Mouse (Mus musculus) kidney, adult 2 months (tissue): ENCODE measurements at regions not wholly inside any gene's neighbourhood (a gene's known extent, or its start where the extent isn't known, plus 50 kb on each side); places are given as distances from the start of the nearest gene placed in this dataset.
A peak's percentile ranks its signal among the peaks of the same experiment; 100 is the strongest.

ENCODE experiments used
- DNase-seq: peaks from one replicate; pipeline ENCODE4 v3.0.0; 2021
- H3K27ac ChIP-seq: fragments of 200-500 bp; 2 replicates; pipeline ENCODE4 v1.5.1; 2012; ENCODE audit warnings: low read depth, low read length, control low read depth, inconsistent platforms; ENCODE audit not compliant: insufficient read depth
- H3K27me3 ChIP-seq: fragments of 200-500 bp; replicated peaks from 2 replicates; pipeline ENCODE4 v1.6.1; 2012; ENCODE audit warnings: mild to moderate bottlenecking, moderate library complexity, low read length, inconsistent platforms; ENCODE audit not compliant: control insufficient read depth, insufficient read depth
- H3K36me3 ChIP-seq: fragments of 200-500 bp; 2 replicates; pipeline ENCODE4 v1.6.1; 2012; ENCODE audit warnings: mild to moderate bottlenecking, moderate library complexity, low read length, inconsistent platforms; ENCODE audit not compliant: control insufficient read depth, insufficient read depth
- H3K4me1 ChIP-seq: fragments of 200-500 bp; 2 replicates; pipeline ENCODE4 v1.6.1; 2011; ENCODE audit warnings: low read length; ENCODE audit not compliant: control insufficient read depth, insufficient read depth
- H3K4me3 ChIP-seq: fragments of 200-500 bp; 2 replicates; pipeline ENCODE4 v1.5.1; 2011; ENCODE audit warnings: mild to moderate bottlenecking, low read depth, low read length, control low read depth; ENCODE audit not compliant: insufficient read depth
- CTCF ChIP-seq: fragments of 200-500 bp; conservative IDR thresholded peaks from 2 replicates; pipeline ENCODE4 v1.5.1; 2011; ENCODE audit warnings: low read depth, mild to moderate bottlenecking, control low read depth, low read length, moderate library complexity, mixed read lengths; ENCODE audit not compliant: insufficient read depth, insufficient read length
- POLR2A ChIP-seq: fragments of 200-500 bp; IDR thresholded peaks from one replicate; pipeline ENCODE4 v1.6.1; 2011; ENCODE audit warnings: low read depth, low read length, control low read depth
- WGBS: fragments of 180-500 bp; shearing (Covaris S2); methylation state at CpG from one replicate; pipeline ENCODE4 v1.1.7; 2018; 5-methylcytosine and 5-hydroxymethylcytosine counted together

DNA sequence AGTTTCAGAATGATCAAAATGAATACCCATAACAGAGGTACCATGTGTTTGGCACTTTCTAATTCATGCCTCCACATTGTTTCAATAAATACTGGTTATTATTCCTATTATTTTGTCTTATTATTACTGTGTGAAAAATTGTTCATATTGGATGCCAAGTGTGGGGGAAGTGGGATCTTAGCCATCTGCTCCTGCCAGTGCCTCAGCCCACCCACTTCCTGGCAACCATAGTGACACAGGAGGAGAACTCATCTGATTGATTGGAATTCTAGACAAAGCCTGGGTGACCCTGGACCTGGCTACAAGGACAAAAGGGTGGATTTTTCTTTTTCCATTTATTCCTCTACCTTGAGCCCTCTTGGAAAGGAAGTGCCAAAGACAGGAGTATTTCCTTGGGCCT is 2886.8 kb upstream of the Lrrc6 start:
- no peaks in the 10 kb centered on the region for H3K4me1 ChIP-seq
- TF ChIP-seq POLR2A (no peak), CTCF (no peak)
- no peak for DNase-seq
- no peak overlapping the region for H3K27ac ChIP-seq
- no peak overlapping the region for H3K4me3 ChIP-seq
- H3K27me3 ChIP-seq = no peaks in the 10 kb centered on the region
- no peaks in the 10 kb centered on the region for H3K36me3 ChIP-seq

DNA sequence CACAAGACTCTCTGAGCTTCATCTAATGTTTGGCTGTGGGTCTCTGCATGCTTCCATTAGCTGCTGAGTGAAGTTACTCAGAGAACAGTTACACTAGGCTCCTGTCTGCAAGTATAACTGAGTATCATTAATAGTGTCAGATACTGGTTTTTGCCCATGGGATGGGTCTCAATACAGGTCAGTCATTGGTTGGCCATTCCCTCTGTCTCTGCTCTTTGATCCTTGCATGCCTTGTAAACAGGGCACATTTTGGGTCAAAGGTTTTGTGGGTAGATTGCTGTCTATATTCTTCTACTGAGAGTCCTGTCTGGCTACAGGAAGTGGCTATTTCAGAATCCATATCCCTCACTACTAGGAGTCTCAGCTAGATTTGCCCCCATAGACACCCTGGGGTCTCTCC is 2864.7 kb upstream of the Lrrc6 start:
- H3K4me3 ChIP-seq = no peak overlapping the region
- DNase-seq = peak; percentile 11
- no peak overlapping the region for H3K27ac ChIP-seq
- TF ChIP-seq POLR2A = no peak
- TF ChIP-seq CTCF = no peak
- no peaks in the 10 kb centered on the region for H3K36me3 ChIP-seq
- H3K27me3 ChIP-seq = no peaks in the 10 kb centered on the region
- H3K4me1 ChIP-seq = no peaks in the 10 kb centered on the region

- no peaks in the 10 kb centered on the region for H3K36me3 ChIP-seq
- WGBS = 95% methylated on average over 7 of the region's 7 CpGs
- TF ChIP-seq CTCF (no peak), POLR2A (no peak)
- no peak overlapping the region for H3K4me3 ChIP-seq
- H3K27me3 ChIP-seq = no peaks in the 10 kb centered on the region
- no peak overlapping the region for H3K27ac ChIP-seq
- DNase-seq = no peak
- H3K4me1 ChIP-seq = no peaks in the 10 kb centered on the region
Measured at GRCm38 (mm10) chr15:69350053-69350739, 2849.5 kb upstream of the Lrrc6 start.

DNA sequence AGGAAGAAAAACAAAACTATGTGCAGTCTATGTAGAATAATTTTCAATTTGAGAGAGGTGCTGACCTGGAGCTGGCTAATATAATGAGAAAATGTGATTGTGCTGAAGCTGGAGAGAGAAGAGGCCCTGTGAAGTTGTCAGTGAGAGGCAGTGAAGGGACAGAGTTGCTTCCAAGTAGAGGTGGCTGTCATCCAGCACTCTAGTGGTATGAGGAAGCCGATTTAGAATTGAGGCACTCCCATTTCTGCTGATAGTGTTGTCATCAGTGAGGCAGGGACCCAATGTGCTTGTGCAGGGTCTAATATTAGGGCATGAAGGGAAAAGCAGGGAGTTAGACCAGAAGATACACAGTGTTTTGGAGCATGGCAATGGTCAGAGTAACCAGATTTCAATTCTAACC is 2845.4 kb upstream of the Lrrc6 start:
- Histone ChIP-seq H3K27ac (no peak overlapping the region), H3K4me1 (no peaks in the 10 kb centered on the region), H3K27me3 (no peaks in the 10 kb centered on the region), H3K4me3 (no peak overlapping the region), H3K36me3 (no peaks in the 10 kb centered on the region)
- TF ChIP-seq CTCF (no peak), POLR2A (no peak)
- whole genome bisulfite sequencing = 69% methylated on average over 1 of the region's 1 CpGs
- no peak for DNase-seq

GRCm38 (mm10) chr15:69342759-69343158 is 2842.0 kb upstream of the Lrrc6 start:
- WGBS = 81% methylated on average over 2 of the region's 2 CpGs
- no peak for TF ChIP-seq CTCF
- TF ChIP-seq POLR2A = no peak
- H3K4me1 ChIP-seq = no peaks in the 10 kb centered on the region

DNA sequence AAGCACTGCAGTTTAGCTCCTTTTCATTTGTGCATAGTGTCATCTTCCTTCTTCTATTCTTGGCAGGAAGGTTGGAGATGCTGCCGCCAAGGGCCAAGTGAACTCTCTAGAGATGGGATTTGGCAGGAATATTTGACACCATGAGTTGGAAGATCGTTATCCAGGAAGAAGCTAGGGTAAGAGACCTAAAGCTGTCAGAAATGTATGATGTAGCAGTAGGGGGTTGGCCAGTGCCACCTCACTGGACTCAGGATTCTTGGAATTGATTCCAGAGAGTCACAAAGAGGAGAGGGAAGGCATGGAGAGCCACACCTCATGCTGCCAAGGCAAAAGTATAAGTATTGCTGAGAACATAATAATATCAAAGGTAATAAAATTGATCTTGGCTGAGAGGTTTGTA is 2835.8 kb upstream of the Lrrc6 start:
- H3K4me3 ChIP-seq = no peak overlapping the region
- TF ChIP-seq POLR2A (no peak), CTCF (no peak)
- H3K36me3 ChIP-seq = no peaks in the 10 kb centered on the region
- no peaks in the 10 kb centered on the region for H3K27me3 ChIP-seq
- 62% methylated on average over 2 of the region's 2 CpGs for WGBS
- no peak for DNase-seq
- H3K4me1 ChIP-seq = no peaks in the 10 kb centered on the region
- no peak overlapping the region for H3K27ac ChIP-seq

More at GRCm38 (mm10) chr15:69342759-69343158, 2842.0 kb upstream of the Lrrc6 start:
- Histone ChIP-seq H3K27me3 (no peaks in the 10 kb centered on the region), H3K27ac (no peak overlapping the region), H3K36me3 (no peaks in the 10 kb centered on the region), H3K4me3 (no peak overlapping the region)
- DNase-seq = no peak

GRCm38 (mm10) chr15:69326537-69326936 is 2825.8 kb upstream of the Lrrc6 start:
- H3K27ac ChIP-seq = no peak overlapping the region
- no peak for TF ChIP-seq POLR2A
- no peak for TF ChIP-seq CTCF
- DNase-seq = peak; percentile 9
- H3K27me3 ChIP-seq = no peaks in the 10 kb centered on the region
- H3K4me3 ChIP-seq = no peak overlapping the region
- no peaks in the 10 kb centered on the region for H3K36me3 ChIP-seq
- H3K4me1 ChIP-seq = no peaks in the 10 kb centered on the region
